Mouse (Mus musculus) lung, adult 2 months (tissue): Measurements from ENCODE around the gene Olfr467.

ENCODE experiments used
- CTCF ChIP-seq: fragments of 200-500 bp; IDR thresholded peaks from 2 replicates; pipeline ENCODE4 v1.5.1; 2011; ENCODE audit warnings: mild to moderate bottlenecking, low read length, control low read depth; ENCODE audit not compliant: insufficient read depth
- POLR2A ChIP-seq: fragments of 200-500 bp; IDR thresholded peaks from 2 replicates; pipeline ENCODE4 v1.6.1; 2011; ENCODE audit warnings: low read depth, mild to moderate bottlenecking, control low read depth, low read length, borderline replicate concordance; ENCODE audit errors: extremely low read depth

DNA sequence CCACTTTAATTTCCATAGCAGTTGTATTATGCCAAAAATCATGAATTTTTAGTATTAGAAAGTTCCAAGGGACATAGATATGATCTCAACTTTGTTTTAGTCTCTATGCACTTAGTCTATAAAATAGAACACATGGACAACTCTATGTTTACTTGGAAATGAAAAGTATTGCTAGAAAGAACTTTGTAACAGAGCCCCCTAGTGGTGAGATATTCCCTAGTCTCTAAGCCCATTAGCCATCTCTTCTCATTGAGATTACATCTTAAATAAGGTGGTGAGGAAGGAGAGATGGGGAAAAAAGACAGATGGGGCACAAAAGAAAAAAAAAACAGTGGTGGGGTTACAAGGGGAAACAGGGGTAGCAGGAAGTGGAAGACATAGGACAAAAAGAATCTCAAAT is 7.4 kb downstream of the Olfr467 start:
- TF ChIP-seq CTCF (no peak), POLR2A (no peak)
